Mouse (Mus musculus) mature B cell (primary cell): Measurements from ENCODE around the gene Ablim2.

Experiments
- in situ Hi-C: fragments of 300-500 bp; cut with MboI; formaldehyde crosslinking; loops from 2 replicates; pipeline ENCODE4 v1.14.3; 2019

Gene Ablim2

GRCm38 (mm10) chr5:35757639-35758001 lies at the start of gene Ablim2:
TSS of gene Ablim2 (plus strand) at chr5:35757880.
- in situ Hi-C loops, result no loop called here

GRCm38 (mm10) chr5:35710481-35710880 lies 47.2 kb upstream of the Ablim2 start:
- in situ Hi-C loops, result no loop called here

GRCm38 (mm10) chr5:35710931-35711330 lies 46.7 kb upstream of the Ablim2 start:
- in situ Hi-C loops, result no loop called here

GRCm38 (mm10) chr5:35712517-35712916 lies 45.2 kb upstream of the Ablim2 start:
- in situ Hi-C loops, result no loop called here

- in situ Hi-C loops, result no loop called here
Measured at GRCm38 (mm10) chr5:35713649-35714354, 43.9 kb upstream of the Ablim2 start.

GRCm38 (mm10) chr5:35717455-35717854 lies 40.2 kb upstream of the Ablim2 start:
- in situ Hi-C loops, result no loop called here

GRCm38 (mm10) chr5:35717946-35718345 lies 39.7 kb upstream of the Ablim2 start:
- in situ Hi-C loops, result no loop called here

- in situ Hi-C loops, result no loop called here
Measured at GRCm38 (mm10) chr5:35718817-35719216, 38.9 kb upstream of the Ablim2 start.

GRCm38 (mm10) chr5:35719343-35719742 lies 38.3 kb upstream of the Ablim2 start:
- in situ Hi-C loops, result no loop called here

- in situ Hi-C loops, result no loop called here
Measured at GRCm38 (mm10) chr5:35719880-35720279, 37.8 kb upstream of the Ablim2 start.

GRCm38 (mm10) chr5:35721933-35722332 lies 35.7 kb upstream of the Ablim2 start:
- in situ Hi-C loops, result no loop called here

- in situ Hi-C loops, result no loop called here
Measured at GRCm38 (mm10) chr5:35722654-35723053, 35.0 kb upstream of the Ablim2 start.

GRCm38 (mm10) chr5:35723900-35724299 lies 33.8 kb upstream of the Ablim2 start:
- in situ Hi-C loops, result no loop called here

- in situ Hi-C loops, result no loop called here
Measured at GRCm38 (mm10) chr5:35725840-35726239, 31.8 kb upstream of the Ablim2 start.

- in situ Hi-C loops, result no loop called here
Measured at GRCm38 (mm10) chr5:35727447-35727846, 30.2 kb upstream of the Ablim2 start.

- in situ Hi-C loops, result no loop called here
Measured at GRCm38 (mm10) chr5:35728344-35728956, 29.2 kb upstream of the Ablim2 start.

GRCm38 (mm10) chr5:35728957-35729460 lies 28.7 kb upstream of the Ablim2 start:
- in situ Hi-C loops, result no loop called here

GRCm38 (mm10) chr5:35729844-35730243 lies 27.8 kb upstream of the Ablim2 start:
- in situ Hi-C loops, result no loop called here

GRCm38 (mm10) chr5:35730552-35730951 lies 27.1 kb upstream of the Ablim2 start:
- in situ Hi-C loops, result no loop called here

- in situ Hi-C loops, result no loop called here
Measured at GRCm38 (mm10) chr5:35731006-35731405, 26.7 kb upstream of the Ablim2 start.

GRCm38 (mm10) chr5:35733523-35733922 lies 24.2 kb upstream of the Ablim2 start:
- in situ Hi-C loops, result no loop called here

GRCm38 (mm10) chr5:35737231-35737901 lies 20.3 kb upstream of the Ablim2 start:
- in situ Hi-C loops, result no loop called here

GRCm38 (mm10) chr5:35739005-35739404 lies 18.7 kb upstream of the Ablim2 start:
- in situ Hi-C loops, result no loop called here
